In the genomic region with DNA sequence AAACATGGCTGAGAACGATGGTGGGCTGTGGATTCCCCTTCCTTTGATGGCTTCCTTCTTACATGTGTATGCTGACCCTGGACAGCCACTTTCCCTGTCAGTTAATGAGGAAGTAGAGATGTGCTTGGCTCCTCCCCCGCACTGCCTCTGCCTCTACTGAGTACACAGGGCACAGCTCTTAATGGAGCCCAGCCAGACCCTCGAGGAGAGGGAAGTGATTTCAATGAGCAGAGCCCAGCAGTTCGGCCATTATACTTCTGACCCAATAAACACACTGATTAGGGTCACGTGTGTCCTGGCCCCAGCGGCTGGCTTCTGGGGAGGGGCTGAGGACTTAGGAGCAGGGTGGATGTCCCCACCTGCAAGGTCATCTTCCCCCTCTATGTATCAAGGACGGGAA, we compare ENCODE assay signal across 10 mouse cellular contexts. TPM values are rescaled to one million over a fixed set of nuclear protein-coding genes. Genes with fewer than 3 reads are reported as not detected.
DNase-seq lines count a peak whose midpoint lies in the region; ATAC-seq and TF ChIP-seq lines count a peak whose summit lies in the region.
"Had no signal": no experiment of that assay in that cellular context is flagged by ENCODE, and none has a peak within 500 bp of the region (broad histone marks: within the 10 kb centered on the region; RNA-seq: fewer than 3 reads in every experiment).

No protein-coding gene starts in this region.

- no peak for TF ChIP-seq CTCF in MEL (IDR thresholded peaks at IDR 0.05 in 2 of 3, conservative IDR thresholded peaks at IDR 0.05 in 1 of 3; ENCODE audit: control insufficient read depth in 1 of 3, insufficient read depth in 1 of 3, low read depth in 2 of 3, low read length in 3 of 3, poor library complexity in 1 of 3, severe bottlenecking in 1 of 3)

- H3K79me2 ChIP-seq in MEL (ENCODE audit: control insufficient read depth, insufficient read depth, low read length, poor library complexity), result no peaks in the 10 kb centered on the region

- WGBS in forebrain, embryonic 10.5 days, result 43% methylated on average over 7 of the region's 7 CpGs
- 27% methylated on average over 7 of the region's 7 CpGs for WGBS in forebrain, embryonic 15.5 days
- 50% methylated on average over 7 of the region's 7 CpGs for WGBS in midbrain, embryonic 10.5 days

- peak; percentile 36 for DNase-seq in forebrain, embryonic 10.5 days (ENCODE audit: extremely low spot score, low spot score)
- DNase-seq in MEL (ENCODE audit: low read depth, low spot score), result peak; percentile 88
- DNase-seq in midbrain, embryonic 10.5 days (ENCODE audit: low spot score), result peak; percentile 28
- no peak for DNase-seq in adrenal gland, adult 8-10 months
- no peak for DNase-seq in thymus, postnatal 10 days (ENCODE audit: low spot score in 2 of 2)
- DNase-seq in thymus, adult 18-20 months, result no peak
- DNase-seq: gastrocnemius, postnatal 10 days had no signal

- no peak; the same call in 1 of the 2 replicates for TF ChIP-seq RAD21 in MEL (IDR thresholded peaks at IDR 0.05; ENCODE audit: low read depth, low read length)

- ATAC-seq in forebrain, embryonic 15.5 days (replicated peaks), result no peak
- peak; percentile 61 to 73 for ATAC-seq in hematopoietic stem cell, adult 5-6 weeks (replicated peaks in 1 of 2; ENCODE audit: insufficient read depth in 1 of 2, low FRiP score in 2 of 2, low TSS enrichment in 1 of 2, low read depth in 1 of 2, poor library complexity in 2 of 2, severe bottlenecking in 2 of 2)

- peaks cover 26% of the 10 kb centered on the region for H3K36me3 ChIP-seq in forebrain, embryonic 10.5 days (replicated peaks)
- peaks cover 13% of the 10 kb centered on the region; the same call in 1 of the 2 replicates for H3K36me3 ChIP-seq in forebrain, embryonic 15.5 days
- no peaks in the 10 kb centered on the region; a peak in 1 of 4 replicates for H3K36me3 ChIP-seq in MEL (ENCODE audit: control insufficient read depth in 1 of 2, insufficient read depth in 2 of 2, low read length in 2 of 2)
- peaks cover 22% of the 10 kb centered on the region for H3K36me3 ChIP-seq in midbrain, embryonic 10.5 days

- H3K4me2 ChIP-seq in forebrain, embryonic 15.5 days (replicated peaks), result no peak overlapping the region

- H3K9ac ChIP-seq in forebrain, embryonic 15.5 days (replicated peaks), result no peak overlapping the region
- 0 out of 2 replicates have a peak overlapping the region, but pooled peaks have one; percentile 10 for H3K9ac ChIP-seq in MEL (ENCODE audit: control insufficient read depth, low read depth, low read length, poor library complexity, severe bottlenecking)

- no peak overlapping the region for H3K4me3 ChIP-seq in forebrain, embryonic 10.5 days
- H3K4me3 ChIP-seq in forebrain, embryonic 15.5 days, result no peak overlapping the region
- peak overlapping the region; percentile 1 to 34; a peak in 2 of 4 replicates for H3K4me3 ChIP-seq in MEL (ENCODE audit: control insufficient read depth in 1 of 2, insufficient read depth in 1 of 2, low read depth in 2 of 2, low read length in 2 of 2)
- H3K4me3 ChIP-seq in midbrain, embryonic 10.5 days, result no peak overlapping the region
- H3K4me3 ChIP-seq: myocyte had no signal

- no peak for TF ChIP-seq EP300 in MEL (IDR thresholded peaks at IDR 0.05; ENCODE audit: low read depth in 1 of 2, low read length in 2 of 2)

- peaks cover 23% of the 10 kb centered on the region for H3K27me3 ChIP-seq in forebrain, embryonic 10.5 days (ENCODE audit: poor library complexity, severe bottlenecking)
- H3K27me3 ChIP-seq in forebrain, embryonic 15.5 days, result no peaks in the 10 kb centered on the region
- no peaks in the 10 kb centered on the region for H3K27me3 ChIP-seq in MEL (ENCODE audit: control insufficient read depth in 1 of 2, insufficient read depth in 2 of 2, low read length in 2 of 2)
- peaks cover 21% of the 10 kb centered on the region for H3K27me3 ChIP-seq in midbrain, embryonic 10.5 days (ENCODE audit: low read depth, poor library complexity, severe bottlenecking)

- peaks cover 46% of the 10 kb centered on the region for H3K4me1 ChIP-seq in forebrain, embryonic 10.5 days
- peaks cover 16% of the 10 kb centered on the region for H3K4me1 ChIP-seq in forebrain, embryonic 15.5 days
- peaks cover 5% of the 10 kb centered on the region in 2 experiments; a peak in 2 of 4 replicates for H3K4me1 ChIP-seq in MEL (ENCODE audit: control insufficient read depth in 1 of 2, insufficient read depth in 2 of 2, low read length in 2 of 2)
- H3K4me1 ChIP-seq in midbrain, embryonic 10.5 days, result peaks cover 49% of the 10 kb centered on the region

- peak overlapping the region; percentile 65 for H3K27ac ChIP-seq in forebrain, embryonic 10.5 days
- no peak overlapping the region; the same call in 1 of the 2 replicates for H3K27ac ChIP-seq in forebrain, embryonic 15.5 days (replicated peaks)
- no peak overlapping the region for H3K27ac ChIP-seq in MEL (ENCODE audit: control insufficient read depth, low read depth, low read length)
- H3K27ac ChIP-seq in midbrain, embryonic 10.5 days (replicated peaks), result peak overlapping the region; percentile 70

- 0 out of 4 replicates have a peak, but pooled peaks of 1 of the 2 experiments have one; percentile 27 for TF ChIP-seq POLR2A in MEL (IDR thresholded peaks at IDR 0.05; ENCODE audit: control insufficient read depth in 1 of 2, insufficient read depth in 1 of 2, low read depth in 1 of 2, low read length in 2 of 2, poor library complexity in 1 of 2)

- H3K9me3 ChIP-seq in forebrain, embryonic 10.5 days, result no peaks in the 10 kb centered on the region
- H3K9me3 ChIP-seq in forebrain, embryonic 15.5 days, result no peaks in the 10 kb centered on the region
- H3K9me3 ChIP-seq in MEL (replicated peaks; ENCODE audit: insufficient read depth, low read length), result no peaks in the 10 kb centered on the region
- no peaks in the 10 kb centered on the region for H3K9me3 ChIP-seq in midbrain, embryonic 10.5 days (replicated peaks)

TF ChIP-seq in MEL, 35 proteins besides CTCF, POLR2A, EP300 and RAD21:
- TF ChIP-seq SMC3 (IDR thresholded peaks at IDR 0.05; ENCODE audit: low read depth, low read length) (0 out of 2 replicates have a peak, but pooled peaks have one; percentile 18), HCFC1 (IDR thresholded peaks at IDR 0.05; ENCODE audit: low read depth, low read length) (no peak), TAL1 (IDR thresholded peaks at IDR 0.05; ENCODE audit: low read length) (no peak), ELF1 (IDR thresholded peaks at IDR 0.05; ENCODE audit: low read depth, low read length) (0 out of 2 replicates have a peak, but pooled peaks have one; percentile 49), USF1 (IDR thresholded peaks at IDR 0.05; ENCODE audit: low read depth, low read length) (peak; percentile 69)

RNA-seq across cellular contexts. Expression of a gene that starts 7.8 kb away (rescaled TPM):
- 5.3 and 6.2 TPM in 2 replicates for polyA plus RNA-seq in forebrain, embryonic 10.5 days (2016; fragmentation: Nextera tagmentation; extraction: Ambion mirVana)
- polyA plus RNA-seq in forebrain, embryonic 15.5 days (2015; fragmentation: Nextera tagmentation; extraction: Ambion mirVana), result 21.3 and 24.9 TPM in 2 replicates
- total RNA-seq in MEL (2012; rRNA removed), result 0.19 and 0.20 TPM in 2 replicates
- polyA plus RNA-seq in MEL (2012; ENCODE audit: insufficient read depth in 1 of 2, insufficient read length in 2 of 2, low read depth in 1 of 2, low replicate concordance in 2 of 2, missing spikeins in 1 of 2), result 1 to 10 TPM in 1 of 2 experiments, not detected in 1; 1.0 TPM
- total RNA-seq in hematopoietic stem cell, adult 5-6 weeks (2017), result 1.3 and 1.9 TPM in 2 replicates
- 10.7 and 14.8 TPM in 2 replicates for polyA plus RNA-seq in midbrain, embryonic 10.5 days (2016; fragmentation: Nextera tagmentation; extraction: Ambion mirVana)
- total RNA-seq in adrenal gland, adult 8-10 months (2022), result under 1 TPM; 0.22 to 0.52 (median 0.37) TPM

RNA-seq across cellular contexts. Expression of a gene that starts 18.3 kb away (rescaled TPM):
- 230 and 235 TPM in 2 replicates for polyA plus RNA-seq in forebrain, embryonic 10.5 days (2016; fragmentation: Nextera tagmentation; extraction: Ambion mirVana)
- polyA plus RNA-seq in forebrain, embryonic 15.5 days (2015; fragmentation: Nextera tagmentation; extraction: Ambion mirVana), result 126 and 128 TPM in 2 replicates
- total RNA-seq in MEL (2012; rRNA removed), result 118 and 122 TPM in 2 replicates
- polyA plus RNA-seq in MEL (2012; ENCODE audit: insufficient read depth in 1 of 2, insufficient read length in 2 of 2, low read depth in 1 of 2, low replicate concordance in 2 of 2, missing spikeins in 1 of 2), result 100 to 1,000 TPM; 115 to 135 TPM
- 68.8 and 69.8 TPM in 2 replicates for total RNA-seq in hematopoietic stem cell, adult 5-6 weeks (2017)
- 205 and 232 TPM in 2 replicates for polyA plus RNA-seq in midbrain, embryonic 10.5 days (2016; fragmentation: Nextera tagmentation; extraction: Ambion mirVana)
- total RNA-seq in adrenal gland, adult 8-10 months (2022), result 10 to 100 TPM; 24.3 to 27.2 (median 25.8) TPM

RNA-seq across cellular contexts. Expression of a gene that starts 22.9 kb away (rescaled TPM):
- polyA plus RNA-seq in forebrain, embryonic 10.5 days (2016; fragmentation: Nextera tagmentation; extraction: Ambion mirVana), result 54.6 and 56.6 TPM in 2 replicates
- polyA plus RNA-seq in forebrain, embryonic 15.5 days (2015; fragmentation: Nextera tagmentation; extraction: Ambion mirVana), result 96.2 and 96.4 TPM in 2 replicates
- total RNA-seq in MEL (2012; rRNA removed), result 80.7 and 86.3 TPM in 2 replicates
- polyA plus RNA-seq in MEL (2012; ENCODE audit: insufficient read depth in 1 of 2, insufficient read length in 2 of 2, low read depth in 1 of 2, low replicate concordance in 2 of 2, missing spikeins in 1 of 2), result 10 to 100 TPM in 1 of 2 experiments, not detected in 1; 81.8 TPM
- 77.2 and 109 TPM in 2 replicates for total RNA-seq in hematopoietic stem cell, adult 5-6 weeks (2017)
- polyA plus RNA-seq in midbrain, embryonic 10.5 days (2016; fragmentation: Nextera tagmentation; extraction: Ambion mirVana), result 62.8 and 67.9 TPM in 2 replicates
- 100 to 1,000 TPM in 3 of 4 experiments, 10 to 100 TPM in 1; 96.9 to 138 (median 122) TPM for total RNA-seq in adrenal gland, adult 8-10 months (2022)

Comparison
In these comparisons a context has a peak if more than half of its experiments do, and no peak if none do; other contexts are left out.
1. H3K27ac ChIP-seq: peak in forebrain, embryonic 10.5 days (single experiment) and midbrain, embryonic 10.5 days (single experiment); none in forebrain, embryonic 15.5 days (single experiment) and MEL (single experiment).
2. DNase-seq: peak in forebrain, embryonic 10.5 days (single experiment), MEL (single experiment) and midbrain, embryonic 10.5 days (single experiment); none in adrenal gland, adult 8-10 months (single experiment), thymus, postnatal 10 days (0 of 2) and thymus, adult 18-20 months (0 of 2).
3. H3K4me3 ChIP-seq: peak in MEL (2 of 2); none in forebrain, embryonic 10.5 days (single experiment), forebrain, embryonic 15.5 days (single experiment) and midbrain, embryonic 10.5 days (single experiment).